Mouse (Mus musculus): ENCODE data around the gene Myh1. TPM values are rescaled to one million over a fixed set of nuclear protein-coding genes. Genes with fewer than 3 reads are reported as not detected.

Gene Myh1
- total and polyA plus RNA-seq, 2 experiments from 2014 or later = 0.15 TPM; not detected in 1

- H3K4me2 ChIP-seq (ENCODE audit: low read depth, low read length) = no peak overlapping the region
- H3K36me3 ChIP-seq (replicated peaks; ENCODE audit: control insufficient read depth, insufficient read depth, low read length) = no peaks in the 10 kb centered on the region
- no peak overlapping the region for H3K4me3 ChIP-seq (ENCODE audit: low read depth, low read length)
- TF ChIP-seq EP300 (IDR thresholded peaks at IDR 0.05; ENCODE audit: low read depth) = no peak
- no peak for TF ChIP-seq CTCF (IDR thresholded peaks at IDR 0.05; ENCODE audit: low read depth)
- 31% methylated on average over 1 of the region's 1 CpGs for WGBS
- no peaks in the 10 kb centered on the region for H3K4me1 ChIP-seq (ENCODE audit: control insufficient read depth, insufficient read depth)
- no peaks in the 10 kb centered on the region for H3K9me3 ChIP-seq (replicated peaks; ENCODE audit: control insufficient read depth, low read length)
- no peak for DNase-seq (ENCODE audit: low spot score)
- no peak for ATAC-seq (ENCODE audit: insufficient read depth, low read depth)
- H3K27me3 ChIP-seq (ENCODE audit: control insufficient read depth, insufficient read depth, low read length) = no peaks in the 10 kb centered on the region
- no peak overlapping the region for H3K27ac ChIP-seq (ENCODE audit: low read depth)
- H3K9ac ChIP-seq (replicated peaks; ENCODE audit: low read depth, low read length) = no peak overlapping the region
Observed at GRCm38 (mm10) chr11:67153843-67154242, 46.0 kb upstream of the Myh1 start.

DNA sequence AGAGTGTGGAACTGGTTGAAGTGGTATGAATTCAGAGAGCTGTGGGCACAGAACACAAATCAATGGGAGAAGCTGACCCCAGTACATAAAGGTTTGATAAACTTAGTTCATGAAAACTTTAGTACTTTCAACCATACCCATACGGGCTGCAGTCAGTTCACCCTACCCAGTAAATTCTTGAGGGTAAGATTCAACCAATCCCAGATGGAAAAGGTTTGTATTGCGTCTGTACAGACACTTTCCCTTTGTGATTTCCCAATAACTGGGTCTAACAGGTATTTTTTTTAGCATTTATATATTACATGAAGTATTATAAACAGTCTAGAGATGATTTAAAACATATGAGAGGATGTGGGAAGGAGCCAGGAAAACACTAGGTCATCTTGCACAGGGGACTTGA is 44.2 kb upstream of the Myh1 start:
- Histone ChIP-seq H3K27me3 (ENCODE audit: control insufficient read depth, insufficient read depth, low read length) (no peaks in the 10 kb centered on the region), H3K4me1 (ENCODE audit: control insufficient read depth, insufficient read depth) (no peaks in the 10 kb centered on the region), H3K9ac (replicated peaks; ENCODE audit: low read depth, low read length) (no peak overlapping the region), H3K27ac (ENCODE audit: low read depth) (no peak overlapping the region), H3K4me3 (ENCODE audit: low read depth, low read length) (no peak overlapping the region), H3K9me3 (replicated peaks; ENCODE audit: control insufficient read depth, low read length) (no peaks in the 10 kb centered on the region), H3K4me2 (ENCODE audit: low read depth, low read length) (no peak overlapping the region), H3K36me3 (replicated peaks; ENCODE audit: control insufficient read depth, insufficient read depth, low read length) (no peaks in the 10 kb centered on the region)
- DNase-seq (ENCODE audit: low spot score) = no peak
- no peak for TF ChIP-seq CTCF (IDR thresholded peaks at IDR 0.05; ENCODE audit: low read depth)
- TF ChIP-seq EP300 (IDR thresholded peaks at IDR 0.05; ENCODE audit: low read depth) = no peak
- 82% methylated on average over 2 of the region's 2 CpGs for WGBS
- ATAC-seq (ENCODE audit: insufficient read depth, low read depth) = no peak

DNA sequence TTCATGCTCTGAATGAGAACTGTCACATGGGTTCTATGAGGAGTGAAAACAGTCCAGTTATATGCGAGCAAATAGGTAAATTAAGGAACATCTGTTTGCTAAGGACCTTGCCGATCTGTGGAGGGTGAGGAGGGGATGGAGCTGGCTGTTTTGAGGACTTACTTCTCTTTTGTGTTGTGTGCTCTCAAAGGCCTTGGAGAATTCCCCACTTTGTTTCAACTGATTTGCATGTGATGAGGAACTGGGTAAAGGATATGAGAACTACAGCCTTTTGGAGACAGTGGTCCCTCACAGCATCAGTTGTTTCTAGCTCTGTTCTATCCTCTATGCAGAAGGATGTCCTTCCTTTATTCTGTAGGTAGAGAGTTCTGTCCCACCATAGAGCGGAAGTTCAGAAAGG is 39.7 kb upstream of the Myh1 start:
- no peaks in the 10 kb centered on the region for H3K36me3 ChIP-seq (replicated peaks; ENCODE audit: control insufficient read depth, insufficient read depth, low read length)
- no peak overlapping the region for H3K4me2 ChIP-seq (ENCODE audit: low read depth, low read length)
- H3K9me3 ChIP-seq (replicated peaks; ENCODE audit: control insufficient read depth, low read length) = no peaks in the 10 kb centered on the region
- H3K9ac ChIP-seq (replicated peaks; ENCODE audit: low read depth, low read length) = no peak overlapping the region
- TF ChIP-seq EP300 (IDR thresholded peaks at IDR 0.05; ENCODE audit: low read depth) = no peak
- TF ChIP-seq CTCF (IDR thresholded peaks at IDR 0.05; ENCODE audit: low read depth) = no peak
- H3K4me3 ChIP-seq (ENCODE audit: low read depth, low read length) = no peak overlapping the region
- DNase-seq (ENCODE audit: low spot score) = no peak
- no peaks in the 10 kb centered on the region for H3K27me3 ChIP-seq (ENCODE audit: control insufficient read depth, insufficient read depth, low read length)
- 84% methylated on average over 3 of the region's 3 CpGs for WGBS
- ATAC-seq (ENCODE audit: insufficient read depth, low read depth) = no peak
- no peaks in the 10 kb centered on the region for H3K4me1 ChIP-seq (ENCODE audit: control insufficient read depth, insufficient read depth)
- no peak overlapping the region for H3K27ac ChIP-seq (ENCODE audit: low read depth)

DNA sequence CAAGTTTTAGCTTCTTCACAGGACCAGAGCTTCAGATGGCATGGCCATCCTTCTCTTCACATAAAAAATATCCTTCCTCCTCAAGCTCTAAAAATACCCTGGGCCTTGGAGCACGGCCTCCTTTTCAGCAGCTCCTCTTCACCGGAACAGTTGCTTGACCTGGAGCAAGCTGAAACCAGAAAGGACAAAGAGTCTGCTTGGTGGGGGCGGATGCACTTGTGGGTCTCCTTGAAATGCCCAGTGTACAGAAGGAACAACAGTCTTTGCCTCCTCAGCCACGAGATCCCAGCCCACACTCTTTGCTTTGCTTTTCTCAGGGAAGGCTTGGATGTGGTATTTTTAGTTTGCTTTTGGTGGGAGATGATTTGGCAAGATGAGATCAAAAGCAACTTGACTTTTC is 36.2 kb upstream of the Myh1 start:
- TF ChIP-seq CTCF (IDR thresholded peaks at IDR 0.05; ENCODE audit: low read depth) = no peak
- TF ChIP-seq EP300 (IDR thresholded peaks at IDR 0.05; ENCODE audit: low read depth) = no peak
- Histone ChIP-seq H3K36me3 (replicated peaks; ENCODE audit: control insufficient read depth, insufficient read depth, low read length) (no peaks in the 10 kb centered on the region), H3K9ac (replicated peaks; ENCODE audit: low read depth, low read length) (no peak overlapping the region), H3K27me3 (ENCODE audit: control insufficient read depth, insufficient read depth, low read length) (no peaks in the 10 kb centered on the region), H3K4me2 (ENCODE audit: low read depth, low read length) (no peak overlapping the region), H3K4me1 (ENCODE audit: control insufficient read depth, insufficient read depth) (no peaks in the 10 kb centered on the region), H3K27ac (ENCODE audit: low read depth) (no peak overlapping the region), H3K9me3 (replicated peaks; ENCODE audit: control insufficient read depth, low read length) (no peaks in the 10 kb centered on the region), H3K4me3 (ENCODE audit: low read depth, low read length) (no peak overlapping the region)
- DNase-seq (ENCODE audit: low spot score) (no peak), ATAC-seq (ENCODE audit: insufficient read depth, low read depth) (no peak)
- 52% methylated on average over 4 of the region's 4 CpGs for WGBS

GRCm38 (mm10) chr11:67164851-67165250 is 35.0 kb upstream of the Myh1 start:
- no peak overlapping the region for H3K4me3 ChIP-seq (ENCODE audit: low read depth, low read length)
- TF ChIP-seq EP300 (IDR thresholded peaks at IDR 0.05; ENCODE audit: low read depth) (no peak), CTCF (IDR thresholded peaks at IDR 0.05; ENCODE audit: low read depth) (no peak)
- H3K9ac ChIP-seq (replicated peaks; ENCODE audit: low read depth, low read length) = no peak overlapping the region
- H3K4me1 ChIP-seq (ENCODE audit: control insufficient read depth, insufficient read depth) = no peaks in the 10 kb centered on the region
- ATAC-seq (ENCODE audit: insufficient read depth, low read depth) (no peak), DNase-seq (ENCODE audit: low spot score) (no peak)
- no peak overlapping the region for H3K27ac ChIP-seq (ENCODE audit: low read depth)
- no peaks in the 10 kb centered on the region for H3K36me3 ChIP-seq (replicated peaks; ENCODE audit: control insufficient read depth, insufficient read depth, low read length)
- no peaks in the 10 kb centered on the region for H3K27me3 ChIP-seq (ENCODE audit: control insufficient read depth, insufficient read depth, low read length)
- H3K4me2 ChIP-seq (ENCODE audit: low read depth, low read length) = no peak overlapping the region
- no peaks in the 10 kb centered on the region for H3K9me3 ChIP-seq (replicated peaks; ENCODE audit: control insufficient read depth, low read length)
- 55% methylated on average over 5 of the region's 5 CpGs for WGBS

GRCm38 (mm10) chr11:67169301-67169700 is 30.6 kb upstream of the Myh1 start:
- ATAC-seq (ENCODE audit: insufficient read depth, low read depth) = no peak
- no peaks in the 10 kb centered on the region for H3K27me3 ChIP-seq (ENCODE audit: control insufficient read depth, insufficient read depth, low read length)
- TF ChIP-seq EP300 (IDR thresholded peaks at IDR 0.05; ENCODE audit: low read depth) (no peak), CTCF (IDR thresholded peaks at IDR 0.05; ENCODE audit: low read depth) (no peak)
- WGBS = 46% methylated on average over 5 of the region's 5 CpGs
- no peaks in the 10 kb centered on the region for H3K9me3 ChIP-seq (replicated peaks; ENCODE audit: control insufficient read depth, low read length)
- H3K4me1 ChIP-seq (ENCODE audit: control insufficient read depth, insufficient read depth) = no peaks in the 10 kb centered on the region
- DNase-seq (ENCODE audit: low spot score) = no peak
- H3K4me2 ChIP-seq (ENCODE audit: low read depth, low read length) = no peak overlapping the region
- no peaks in the 10 kb centered on the region for H3K36me3 ChIP-seq (replicated peaks; ENCODE audit: control insufficient read depth, insufficient read depth, low read length)
- H3K4me3 ChIP-seq (ENCODE audit: low read depth, low read length) = no peak overlapping the region
- no peak overlapping the region for H3K27ac ChIP-seq (ENCODE audit: low read depth)
- H3K9ac ChIP-seq (replicated peaks; ENCODE audit: low read depth, low read length) = no peak overlapping the region
